Mouse (Mus musculus) forebrain, postnatal 0 days (tissue): ENCODE measurements around the gene Arhgap36. TPM values are rescaled to one million over a fixed set of nuclear protein-coding genes. Genes with fewer than 3 reads are reported as not detected.
A peak's percentile ranks its signal among the peaks of the same experiment; 100 is the strongest.

Experiments
- ATAC-seq: fragments of 200-750 bp; cut with Nextera tagmentation; 2 replicates; pipeline ENCODE4 v1.8.0; 2017; ENCODE audit warnings: mild to moderate bottlenecking, moderate library complexity
- DNase-seq: peaks from one replicate; pipeline ENCODE4 v3.0.0-alpha.2; 2015
- H3K27ac ChIP-seq: fragments of 300-500 bp; sonication (generic); 2 replicates; pipeline ENCODE4 v1.5.1; 2014; ENCODE audit warnings: low read depth, mild to moderate bottlenecking, antibody characterized with exemption, low read length, moderate library complexity, mixed read lengths
- H3K27me3 ChIP-seq: fragments of 300-500 bp; sonication (generic); 2 replicates; pipeline ENCODE4 v1.6.1; 2014; ENCODE audit warnings: mild to moderate bottlenecking, low read length, mixed read lengths; ENCODE audit not compliant: insufficient read depth
- H3K36me3 ChIP-seq: fragments of 300-500 bp; sonication (generic); 2 replicates; pipeline ENCODE4 v1.6.1; 2014; ENCODE audit warnings: mild to moderate bottlenecking, moderate library complexity; ENCODE audit not compliant: insufficient read depth
- H3K4me1 ChIP-seq: fragments of 300-500 bp; sonication (generic); 2 replicates; pipeline ENCODE4 v1.6.1; 2014; ENCODE audit warnings: antibody characterized with exemption; ENCODE audit not compliant: insufficient read depth
- H3K4me2 ChIP-seq: fragments of 300-500 bp; sonication (generic); 2 replicates; pipeline ENCODE4 v1.6.1; 2014; ENCODE audit warnings: low read depth, mild to moderate bottlenecking, moderate library complexity
- H3K4me3 ChIP-seq: fragments of 300-500 bp; sonication (generic); 2 replicates; pipeline ENCODE4 v1.5.1; 2014; ENCODE audit warnings: low read depth, low read length, mixed read lengths
- H3K9ac ChIP-seq: fragments of 300-500 bp; sonication (generic); 2 replicates; pipeline ENCODE4 v1.6.1; 2014; ENCODE audit warnings: mild to moderate bottlenecking
- H3K9me3 ChIP-seq: fragments of 300-500 bp; sonication (generic); 2 replicates; pipeline ENCODE4 v1.6.1; 2016; ENCODE audit warnings: low read length
- CTCF ChIP-seq: sonication (generic); IDR thresholded peaks from 2 replicates; pipeline ENCODE4 v1.5.1; 2016; ENCODE audit warnings: antibody characterized with exemption, control low read depth, low read depth
- WGBS: fragments of 180-500 bp; shearing (Covaris S2); extraction: QIAGEN DNeasy Blood & Tissue Kit; methylation state at CpG from one replicate; pipeline ENCODE4 v1.1.7; 2014; 5-methylcytosine and 5-hydroxymethylcytosine counted together
- polyA plus RNA-seq: library from polyadenylated mRNA; unstranded; fragments of >200 nt; fragmentation: Nextera tagmentation; extraction: Ambion mirVana; gene quantifications from 2 replicates; pipeline ENCODE4 v1.2.1, GENCODE M21; 2015
- total RNA-seq: library from RNA; depleted of rRNA; stranded (reverse); fragments of >200 nt; gene quantifications from 2 replicates; pipeline ENCODE4 v1.2.3, GENCODE M21; 2014; rRNA removed

Gene Arhgap36
- total and polyA plus RNA-seq, 2 experiments from 2014 or later = 5.3 to 5.6 TPM

DNA sequence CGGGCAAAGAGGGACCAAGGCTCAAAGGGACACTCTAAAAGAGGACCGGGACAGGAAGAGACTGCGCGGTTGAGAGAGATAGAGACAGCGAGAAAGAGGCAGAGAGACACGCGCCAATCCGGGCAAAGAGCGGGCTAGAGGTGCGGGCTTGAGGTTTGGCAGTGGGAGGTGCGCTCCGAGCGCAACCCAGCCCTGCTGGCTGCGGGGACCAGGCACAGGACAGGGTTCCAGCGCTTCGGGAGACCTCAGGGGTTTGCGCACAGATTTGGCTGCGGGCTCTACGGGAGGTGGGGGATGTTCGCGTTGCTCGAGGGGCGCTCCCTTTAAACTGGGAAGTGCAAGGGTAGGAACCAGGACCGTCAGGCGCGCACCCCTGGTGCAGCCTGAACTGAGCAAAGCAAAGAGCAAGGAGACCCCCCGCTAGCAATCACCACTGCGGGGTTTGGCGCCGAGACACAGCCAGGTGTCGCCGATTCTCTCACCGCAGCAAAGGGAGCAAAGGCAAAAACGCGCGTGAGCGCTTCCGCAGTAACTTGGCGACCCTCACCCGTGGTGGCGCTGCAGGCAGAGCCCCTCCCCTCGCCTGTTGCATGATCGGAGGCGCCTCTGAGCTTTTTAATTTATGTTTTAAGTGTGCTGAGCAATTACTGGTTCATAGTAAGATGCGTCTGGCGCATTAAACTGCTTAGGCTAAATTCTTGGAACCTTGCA is 30.1 kb downstream of the Arhgap36 start:
- H3K27me3 ChIP-seq = peaks cover 8% of the 10 kb centered on the region; the same call in 1 of the 2 replicates
- peak overlapping the region; percentile 34 for H3K4me3 ChIP-seq
- no peak overlapping the region for H3K27ac ChIP-seq
- ATAC-seq (peak; percentile 50), DNase-seq (peak; percentile 21)
- H3K36me3 ChIP-seq = no peaks in the 10 kb centered on the region
- TF ChIP-seq CTCF = peak; percentile 30
- H3K4me2 ChIP-seq = peak overlapping the region; percentile 52
- H3K4me1 ChIP-seq = no peaks in the 10 kb centered on the region
- 23% methylated on average over 46 of the region's 46 CpGs for WGBS
- no peaks in the 10 kb centered on the region for H3K9me3 ChIP-seq
- H3K9ac ChIP-seq = no peak overlapping the region

Other genes with a start within 250 kb of the Arhgap36 start
- 9.2 and 9.4 TPM in 2 replicates for gene Enox2, start 175.7 kb upstream of the Arhgap36 start, total RNA-seq
- gene Enox2, start 175.7 kb upstream of the Arhgap36 start, polyA plus RNA-seq = 5.9 and 8.6 TPM in 2 replicates
- not detected in 2 replicates for gene Olfr1320, start 208.4 kb downstream of the Arhgap36 start, total RNA-seq
- not detected in 2 replicates for gene Olfr1320, start 208.4 kb downstream of the Arhgap36 start, polyA plus RNA-seq